Mouse (Mus musculus): ENCODE results near the gene Ptprg. TPM values are rescaled to one million over a fixed set of nuclear protein-coding genes. Genes with fewer than 3 reads are reported as not detected.

Ptprg gene
- polyA plus RNA-seq, 1 experiment from 2014 or later: 15.8 TPM

DNA sequence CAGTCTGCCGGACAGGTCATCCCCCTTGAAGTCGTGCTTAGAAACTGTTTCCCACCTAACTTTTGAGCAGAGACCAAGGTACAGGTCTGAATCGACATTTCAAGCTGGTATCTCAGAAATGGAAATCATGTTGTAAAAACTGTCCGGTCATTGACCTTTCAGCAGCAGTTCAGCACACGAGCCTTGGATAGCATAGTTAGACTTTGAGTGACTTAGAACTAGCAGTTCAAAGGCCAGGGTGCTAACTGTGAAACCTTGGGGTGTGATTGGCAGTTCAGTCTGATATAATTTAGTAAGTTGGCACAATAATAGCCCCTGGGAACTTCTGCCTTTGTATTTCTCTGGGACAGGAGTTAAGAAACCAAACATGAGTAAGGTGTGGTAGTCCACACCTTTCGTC lies 312.5 kb downstream of the Ptprg start:
- H3K4me1 ChIP-seq (ENCODE audit: control insufficient read depth in 2 of 2, insufficient read depth in 2 of 2, low read length in 2 of 2): peaks cover 17 to 37% of the 10 kb centered on the region in 2 experiments
- no peak overlapping the region for H3K9ac ChIP-seq (ENCODE audit: low read length)
- WGBS: 71% methylated on average over 6 of the region's 6 CpGs
- no peaks in the 10 kb centered on the region for H3K27me3 ChIP-seq (ENCODE audit: control insufficient read depth, insufficient read depth, low read length)
- H3K36me3 ChIP-seq (ENCODE audit: control insufficient read depth, insufficient read depth, low read length): no peaks in the 10 kb centered on the region
- no peak overlapping the region for H3K27ac ChIP-seq (replicated peaks in 1 of 2; ENCODE audit: control insufficient read depth in 1 of 2, insufficient read depth in 1 of 2, low read depth in 2 of 2, low read length in 2 of 2)
- no peak overlapping the region for H3K4me3 ChIP-seq (ENCODE audit: control insufficient read depth in 1 of 2, insufficient read depth in 1 of 2, low read depth in 1 of 2, low read length in 2 of 2)
- H3K4me2 ChIP-seq (ENCODE audit: low read length): no peak overlapping the region
- no peaks in the 10 kb centered on the region for H3K9me3 ChIP-seq (ENCODE audit: control insufficient read depth, low read length)
- no peak for ATAC-seq (ENCODE audit: insufficient number of reproducible peaks, insufficient read depth, low FRiP score, low read depth)

DNA sequence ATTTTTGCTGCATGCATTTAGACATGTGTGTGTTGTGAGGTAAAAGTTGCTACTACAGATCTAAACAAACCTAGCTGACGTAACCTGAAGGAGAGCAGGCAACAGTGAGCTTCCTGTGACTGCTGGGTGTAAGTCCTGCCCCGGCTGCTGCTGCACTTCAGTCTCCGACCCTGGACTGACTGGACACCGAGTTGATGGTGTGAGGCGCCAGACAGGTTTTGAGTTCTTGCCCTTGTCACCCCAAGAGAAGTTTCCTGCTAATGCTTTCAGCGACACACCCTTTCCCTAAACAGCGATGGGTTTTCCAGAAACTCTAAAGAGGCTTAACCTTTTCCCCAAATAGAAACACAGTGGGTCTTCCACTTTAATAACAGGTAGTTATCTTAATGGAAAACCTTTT lies 313.1 kb downstream of the Ptprg start:
- Histone ChIP-seq H3K27me3 (ENCODE audit: control insufficient read depth, insufficient read depth, low read length) (no peaks in the 10 kb centered on the region), H3K9me3 (ENCODE audit: control insufficient read depth, low read length) (no peaks in the 10 kb centered on the region), H3K4me2 (ENCODE audit: low read length) (no peak overlapping the region), H3K4me3 (ENCODE audit: control insufficient read depth in 1 of 2, insufficient read depth in 1 of 2, low read depth in 1 of 2, low read length in 2 of 2) (no peak overlapping the region), H3K36me3 (ENCODE audit: control insufficient read depth, insufficient read depth, low read length) (no peaks in the 10 kb centered on the region), H3K27ac (replicated peaks in 1 of 2; ENCODE audit: control insufficient read depth in 1 of 2, insufficient read depth in 1 of 2, low read depth in 2 of 2, low read length in 2 of 2) (no peak overlapping the region), H3K4me1 (ENCODE audit: control insufficient read depth in 2 of 2, insufficient read depth in 2 of 2, low read length in 2 of 2) (peaks cover 17 to 37% of the 10 kb centered on the region in 2 experiments), H3K9ac (ENCODE audit: low read length) (no peak overlapping the region)
- WGBS: 67% methylated on average over 7 of the region's 7 CpGs
- ATAC-seq (ENCODE audit: insufficient number of reproducible peaks, insufficient read depth, low FRiP score, low read depth): no peak

DNA sequence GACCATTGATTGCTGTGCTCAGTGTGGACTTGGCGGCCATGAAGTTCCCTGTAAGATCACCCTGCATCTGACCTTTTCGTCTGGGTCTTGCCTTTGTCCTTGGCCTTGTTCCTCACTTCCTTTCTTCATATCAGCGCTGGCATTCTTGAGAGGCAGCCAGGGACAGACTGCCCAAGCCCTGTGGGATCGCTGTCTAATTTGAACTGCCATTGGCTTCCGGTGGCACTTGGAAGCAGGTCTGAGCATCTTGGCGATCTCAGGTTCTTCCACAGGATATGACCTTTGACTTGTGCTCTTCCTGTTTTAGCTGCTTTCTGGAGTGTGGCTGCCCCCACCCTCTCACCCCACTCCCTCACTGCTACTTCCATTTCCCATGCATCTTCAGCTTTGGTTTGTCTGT lies 315.3 kb downstream of the Ptprg start:
- ATAC-seq (ENCODE audit: insufficient number of reproducible peaks, insufficient read depth, low FRiP score, low read depth): no peak
- 51% methylated on average over 6 of the region's 6 CpGs for WGBS
- Histone ChIP-seq H3K9me3 (ENCODE audit: control insufficient read depth, low read length) (no peaks in the 10 kb centered on the region), H3K36me3 (ENCODE audit: control insufficient read depth, insufficient read depth, low read length) (no peaks in the 10 kb centered on the region), H3K4me3 (ENCODE audit: control insufficient read depth in 1 of 2, insufficient read depth in 1 of 2, low read depth in 1 of 2, low read length in 2 of 2) (no peak overlapping the region), H3K27ac (replicated peaks in 1 of 2; ENCODE audit: control insufficient read depth in 1 of 2, insufficient read depth in 1 of 2, low read depth in 2 of 2, low read length in 2 of 2) (no peak overlapping the region), H3K4me2 (ENCODE audit: low read length) (no peak overlapping the region), H3K27me3 (ENCODE audit: control insufficient read depth, insufficient read depth, low read length) (no peaks in the 10 kb centered on the region), H3K9ac (ENCODE audit: low read length) (no peak overlapping the region), H3K4me1 (ENCODE audit: control insufficient read depth in 2 of 2, insufficient read depth in 2 of 2, low read length in 2 of 2) (peaks cover 19 to 26% of the 10 kb centered on the region in 2 experiments)

DNA sequence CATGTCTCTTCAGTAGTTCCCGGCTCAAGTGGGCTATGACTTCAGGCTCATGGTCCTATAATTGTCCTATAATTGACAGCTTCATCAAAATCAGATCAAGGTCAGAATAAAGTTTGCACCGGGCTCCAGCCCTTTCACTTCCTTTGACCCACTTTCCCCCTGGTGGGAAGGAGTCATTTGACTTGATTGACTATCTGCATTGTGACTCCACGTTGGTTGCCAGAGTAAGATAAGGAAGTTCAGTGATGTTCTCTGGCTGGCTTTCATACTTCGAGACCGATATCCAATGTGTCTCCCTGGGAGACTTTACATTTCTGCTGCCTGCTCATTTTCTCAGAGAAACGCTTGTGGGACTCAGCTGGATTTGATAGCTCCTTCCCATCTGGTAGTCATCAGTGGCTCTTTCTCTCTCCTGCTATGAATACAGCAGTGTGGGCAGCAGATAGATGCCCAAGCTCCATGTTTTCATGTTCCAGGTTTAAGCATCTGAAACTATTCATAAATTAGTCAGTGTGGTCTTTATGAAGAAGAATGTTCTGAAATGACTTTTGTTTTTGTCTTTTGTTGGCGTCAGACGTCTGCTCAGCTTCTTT lies 318.5 kb downstream of the Ptprg start:
- H3K9me3 ChIP-seq (ENCODE audit: control insufficient read depth, low read length): no peaks in the 10 kb centered on the region
- no peak overlapping the region for H3K4me3 ChIP-seq (ENCODE audit: control insufficient read depth in 1 of 2, insufficient read depth in 1 of 2, low read depth in 1 of 2, low read length in 2 of 2)
- H3K4me2 ChIP-seq (ENCODE audit: low read length): no peak overlapping the region
- WGBS: 54% methylated on average over 8 of the region's 8 CpGs
- H3K4me1 ChIP-seq (ENCODE audit: control insufficient read depth in 2 of 2, insufficient read depth in 2 of 2, low read length in 2 of 2): peaks cover 16 to 30% of the 10 kb centered on the region in 2 experiments
- ATAC-seq (ENCODE audit: insufficient number of reproducible peaks, insufficient read depth, low FRiP score, low read depth): no peak
- H3K36me3 ChIP-seq (ENCODE audit: control insufficient read depth, insufficient read depth, low read length): no peaks in the 10 kb centered on the region
- H3K27ac ChIP-seq (replicated peaks in 1 of 2; ENCODE audit: control insufficient read depth in 1 of 2, insufficient read depth in 1 of 2, low read depth in 2 of 2, low read length in 2 of 2): no peak overlapping the region
- H3K9ac ChIP-seq (ENCODE audit: low read length): no peak overlapping the region
- H3K27me3 ChIP-seq (ENCODE audit: control insufficient read depth, insufficient read depth, low read length): no peaks in the 10 kb centered on the region

DNA sequence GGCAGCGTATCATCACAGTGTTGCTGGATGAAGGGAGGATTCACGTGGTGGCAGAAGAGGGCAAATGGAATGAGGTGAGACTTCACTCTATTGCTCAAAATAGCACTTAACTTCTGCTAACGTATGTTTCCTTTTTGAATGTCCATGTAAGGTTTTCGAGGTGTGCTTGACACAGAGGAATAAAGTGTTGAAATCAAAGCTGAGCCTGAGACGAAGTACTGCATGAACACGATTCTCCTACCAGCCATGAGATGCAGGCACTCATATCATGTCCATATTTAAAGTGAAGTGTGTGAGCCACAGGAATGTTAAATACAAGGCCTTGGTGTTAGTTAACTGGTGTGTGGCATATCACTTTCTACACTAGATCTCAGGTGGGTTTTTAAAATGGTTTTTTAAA lies 320.9 kb downstream of the Ptprg start:
- H3K4me2 ChIP-seq (ENCODE audit: low read length): no peak overlapping the region
- no peak; the same call in 1 of the 2 replicates for ATAC-seq (ENCODE audit: insufficient number of reproducible peaks, insufficient read depth, low FRiP score, low read depth)
- no peak overlapping the region for H3K4me3 ChIP-seq (ENCODE audit: control insufficient read depth in 1 of 2, insufficient read depth in 1 of 2, low read depth in 1 of 2, low read length in 2 of 2)
- H3K36me3 ChIP-seq (ENCODE audit: control insufficient read depth, insufficient read depth, low read length): no peaks in the 10 kb centered on the region
- 36% methylated on average over 6 of the region's 6 CpGs for WGBS
- H3K9me3 ChIP-seq (ENCODE audit: control insufficient read depth, low read length): no peaks in the 10 kb centered on the region
- no peak overlapping the region for H3K9ac ChIP-seq (ENCODE audit: low read length)
- peaks cover 12 to 26% of the 10 kb centered on the region in 2 experiments for H3K4me1 ChIP-seq (ENCODE audit: control insufficient read depth in 2 of 2, insufficient read depth in 2 of 2, low read length in 2 of 2)
- no peaks in the 10 kb centered on the region for H3K27me3 ChIP-seq (ENCODE audit: control insufficient read depth, insufficient read depth, low read length)
- peak overlapping the region; percentile 14 to 55; a peak in 1 of 4 replicates for H3K27ac ChIP-seq (replicated peaks in 1 of 2; ENCODE audit: control insufficient read depth in 1 of 2, insufficient read depth in 1 of 2, low read depth in 2 of 2, low read length in 2 of 2)

DNA sequence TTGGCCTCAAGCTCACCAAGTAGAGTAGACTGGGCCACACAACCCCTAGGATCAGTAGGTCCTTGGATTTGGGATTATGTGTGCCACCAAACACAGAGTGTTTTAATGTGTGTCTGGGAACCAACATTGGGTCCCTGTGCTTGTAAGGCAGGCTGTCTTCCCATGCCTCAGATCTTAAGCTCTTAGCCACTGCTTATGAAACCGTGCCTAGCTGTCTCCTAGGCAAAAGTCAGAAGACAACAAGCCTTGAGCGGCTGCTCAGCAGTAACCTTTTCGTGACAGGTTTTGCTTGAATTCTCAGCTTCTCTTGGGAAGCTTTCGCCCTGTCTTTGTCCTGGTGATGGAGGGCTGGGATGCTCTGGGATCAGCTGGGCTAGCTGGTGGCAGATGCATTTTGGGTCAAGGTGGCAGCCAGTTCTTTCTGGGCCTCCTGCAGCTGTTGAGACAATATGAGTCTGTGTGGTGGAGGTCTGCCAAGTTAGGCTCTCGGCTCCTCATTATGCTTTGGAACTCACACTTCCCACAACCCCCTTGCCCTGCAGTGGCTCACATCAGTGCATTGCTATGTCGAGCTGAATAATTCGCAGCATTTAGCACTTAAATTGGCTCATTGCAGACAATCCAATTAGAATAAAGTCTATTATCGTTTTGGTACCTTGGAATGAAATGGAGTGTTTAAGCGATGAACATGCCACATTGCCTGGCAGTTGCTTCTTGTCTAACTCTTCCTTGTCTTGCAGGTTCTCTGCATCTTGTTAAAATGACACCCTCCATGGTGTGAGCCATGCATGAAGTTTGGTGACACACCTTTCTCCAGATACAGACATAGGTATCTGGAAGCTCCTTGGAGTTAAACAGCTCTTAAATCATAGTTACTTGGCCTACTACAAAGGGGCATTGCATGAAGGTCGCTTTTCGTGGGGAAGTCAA lies 321.9 kb downstream of the Ptprg start:
- ATAC-seq (ENCODE audit: insufficient number of reproducible peaks, insufficient read depth, low FRiP score, low read depth): no peak
- no peaks in the 10 kb centered on the region for H3K27me3 ChIP-seq (ENCODE audit: control insufficient read depth, insufficient read depth, low read length)
- no peak overlapping the region for H3K9ac ChIP-seq (ENCODE audit: low read length)
- no peak overlapping the region for H3K4me3 ChIP-seq (ENCODE audit: control insufficient read depth in 1 of 2, insufficient read depth in 1 of 2, low read depth in 1 of 2, low read length in 2 of 2)
- WGBS: 82% methylated on average over 11 of the region's 11 CpGs
- no peaks in the 10 kb centered on the region for H3K9me3 ChIP-seq (ENCODE audit: control insufficient read depth, low read length)
- no peaks in the 10 kb centered on the region for H3K36me3 ChIP-seq (ENCODE audit: control insufficient read depth, insufficient read depth, low read length)
- H3K4me2 ChIP-seq (ENCODE audit: low read length): no peak overlapping the region
- H3K4me1 ChIP-seq (ENCODE audit: control insufficient read depth in 2 of 2, insufficient read depth in 2 of 2, low read length in 2 of 2): peaks cover 13 to 36% of the 10 kb centered on the region in 2 experiments
- peak overlapping the region; percentile 24 to 55; a peak in 3 of 4 replicates for H3K27ac ChIP-seq (replicated peaks in 1 of 2; ENCODE audit: control insufficient read depth in 1 of 2, insufficient read depth in 1 of 2, low read depth in 2 of 2, low read length in 2 of 2)

DNA sequence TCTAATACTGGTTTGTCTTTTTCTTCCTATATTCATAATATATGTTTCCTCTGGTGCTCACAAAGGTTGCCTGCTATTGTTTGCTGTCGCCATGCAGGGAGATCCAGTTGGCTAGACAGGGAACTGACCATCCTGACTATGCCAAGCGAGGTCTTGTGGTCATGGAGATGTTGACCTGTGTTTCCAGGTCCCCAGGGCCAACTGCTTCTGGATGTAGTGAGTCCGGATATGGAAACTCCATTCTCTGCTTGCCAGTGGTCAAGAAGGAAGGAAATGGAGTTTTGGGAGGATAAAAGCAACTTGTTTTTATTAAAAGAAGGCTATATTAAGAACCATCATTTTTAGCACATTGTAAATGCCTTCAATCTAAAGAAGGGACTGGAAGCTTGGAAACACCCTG lies 327.8 kb downstream of the Ptprg start:
- Histone ChIP-seq H3K27ac (replicated peaks in 1 of 2; ENCODE audit: control insufficient read depth in 1 of 2, insufficient read depth in 1 of 2, low read depth in 2 of 2, low read length in 2 of 2) (peak overlapping the region in 1 of 2 experiments; percentile 8; a peak in 1 of 4 replicates), H3K27me3 (ENCODE audit: control insufficient read depth, insufficient read depth, low read length) (no peaks in the 10 kb centered on the region), H3K9me3 (ENCODE audit: control insufficient read depth, low read length) (no peaks in the 10 kb centered on the region), H3K9ac (ENCODE audit: low read length) (no peak overlapping the region), H3K36me3 (ENCODE audit: control insufficient read depth, insufficient read depth, low read length) (no peaks in the 10 kb centered on the region), H3K4me1 (ENCODE audit: control insufficient read depth in 2 of 2, insufficient read depth in 2 of 2, low read length in 2 of 2) (peaks cover 24 to 51% of the 10 kb centered on the region in 2 experiments), H3K4me2 (ENCODE audit: low read length) (no peak overlapping the region), H3K4me3 (ENCODE audit: control insufficient read depth in 1 of 2, insufficient read depth in 1 of 2, low read depth in 1 of 2, low read length in 2 of 2) (no peak overlapping the region)
- ATAC-seq (ENCODE audit: insufficient number of reproducible peaks, insufficient read depth, low FRiP score, low read depth): no peak
- WGBS: 62% methylated on average over 3 of the region's 3 CpGs
